Mouse (Mus musculus) embryonic facial prominence, embryonic 12.5 days (tissue): ENCODE data around the gene Rasgrp1. TPM values are rescaled to one million over a fixed set of nuclear protein-coding genes. Genes with fewer than 3 reads are reported as not detected.

Experiments
- polyA plus RNA-seq: library from polyadenylated mRNA; unstranded; fragments of >200 nt; fragmentation: Nextera tagmentation; extraction: Ambion mirVana; gene quantifications from 2 replicates; pipeline ENCODE4 v1.2.1, GENCODE M21; 2016

The Rasgrp1 gene
- polyA plus RNA-seq, 1 experiment from 2014 or later = 0.33 TPM

Other genes starting within 250 kb of the Rasgrp1 start
- gene Spred1, start 221.6 kb downstream of the Rasgrp1 start, polyA plus RNA-seq = 26.4 and 27.0 TPM in 2 replicates
- gene Fam98b, start 93.3 kb downstream of the Rasgrp1 start, polyA plus RNA-seq = 16.7 and 18.0 TPM in 2 replicates